Mouse (Mus musculus) testis, adult 10 weeks (tissue): ENCODE data around the gene Vmn1r104. TPM values are rescaled to one million over a fixed set of nuclear protein-coding genes. Genes with fewer than 3 reads are reported as not detected.

ENCODE experiments used
- polyA plus RNA-seq: library from polyadenylated mRNA; stranded (reverse); fragments of 350-450 nt; fragmentation: Illumina TruSeq; extraction: RNeasy Lipid Tissue Mini Kit (QIAGEN cat#74804); gene quantifications from one replicate; pipeline ENCODE4 v1.2.3, GENCODE M21; 2014; ENCODE audit warnings: low read depth, low replicate concordance

Gene Vmn1r104
- not detected for polyA plus RNA-seq

GRCm38 (mm10) chr7:20533537-20533936, at the start of gene Vmn1r104:
Vmn1r104 (plus strand) TSS chr7:20533837.

DNA sequence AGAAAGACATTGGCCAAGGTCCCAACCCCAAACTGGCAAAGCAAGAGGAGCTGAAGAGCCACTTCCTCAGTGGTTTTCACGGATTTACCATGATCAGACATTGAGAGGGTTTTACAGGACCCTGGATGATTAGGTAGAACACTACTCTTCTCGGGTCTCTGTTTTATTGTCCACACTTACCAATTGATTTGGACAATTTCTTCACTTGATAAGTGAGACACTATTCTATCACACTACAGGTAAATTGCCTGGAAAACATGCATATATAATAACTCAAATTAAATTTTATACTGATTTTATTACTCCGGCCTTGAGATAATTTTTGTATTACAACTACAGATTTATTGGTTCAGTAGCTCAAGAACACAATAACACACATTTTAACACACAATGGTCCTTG, 23.2 kb upstream of the Vmn1r104 start, which contains the start of gene Vmn1r103:
Gene Vmn1r103 (minus strand): TSS at position 101 of the 400 bp plus-strand sequence.

DNA sequence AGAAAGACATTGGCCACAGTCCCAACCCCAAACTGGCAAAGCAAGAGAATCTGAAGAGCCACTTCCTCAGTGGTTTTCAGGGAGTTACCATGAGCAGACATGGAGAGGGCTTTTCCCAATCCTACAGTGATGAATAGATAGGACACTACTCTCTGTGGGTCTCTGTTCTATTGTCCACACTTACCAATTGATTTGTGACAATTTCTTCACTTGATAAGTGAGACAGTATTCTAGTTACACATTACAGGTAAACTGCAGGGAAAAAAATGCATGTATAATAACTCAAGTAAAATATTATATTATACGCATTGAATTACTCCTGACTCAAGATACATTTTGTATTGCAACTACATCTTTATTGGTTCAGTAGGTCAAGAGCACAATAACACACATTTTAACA, 12.0 kb downstream of the Vmn1r104 start, which contains the start of gene Gm5726:
Gene Gm5726 (minus strand): TSS at position 101 of the 400 bp plus-strand sequence.

DNA sequence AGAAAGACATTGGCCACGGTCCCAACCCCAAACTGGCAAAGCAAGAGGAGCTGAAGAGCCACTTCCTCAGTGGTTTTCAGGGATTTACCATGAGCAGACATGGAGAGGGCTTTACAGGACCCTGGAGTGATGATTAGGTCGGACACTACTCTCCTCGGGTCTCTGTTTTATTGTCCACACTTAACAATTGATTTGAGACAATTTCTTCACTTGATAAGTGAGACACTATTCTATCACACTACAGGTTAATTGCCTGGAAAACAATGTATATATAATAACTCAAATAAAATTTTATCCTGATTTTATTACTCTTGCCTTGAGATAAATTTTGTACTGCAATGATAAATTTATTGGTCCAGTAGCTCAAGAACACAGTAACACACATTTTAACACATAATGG, 42.5 kb downstream of the Vmn1r104 start, which contains the start of gene Gm4141:
Gene Gm4141 (minus strand): TSS at position 101 of the 400 bp plus-strand sequence.

Other genes starting within 250 kb of the Vmn1r104 start
- not detected for gene Gm4133, start 199.8 kb upstream of the Vmn1r104 start, polyA plus RNA-seq
- not detected for gene Gm5728, start 158.4 kb upstream of the Vmn1r104 start, polyA plus RNA-seq
- not detected for gene Vmn1r100, start 115.9 kb upstream of the Vmn1r104 start, polyA plus RNA-seq
- not detected for gene Vmn1r101, start 91.2 kb upstream of the Vmn1r104 start, polyA plus RNA-seq
- not detected for gene Gm10670, start 58.9 kb upstream of the Vmn1r104 start, polyA plus RNA-seq
- gene Vmn1r103, start 23.3 kb upstream of the Vmn1r104 start, polyA plus RNA-seq: not detected
- not detected for gene Gm5726, start 11.9 kb downstream of the Vmn1r104 start, polyA plus RNA-seq
- not detected for gene Gm4141, start 42.4 kb downstream of the Vmn1r104 start, polyA plus RNA-seq
- 0.60 TPM for gene Gm4513, start 65.2 kb downstream of the Vmn1r104 start, polyA plus RNA-seq
- gene Vmn1r107, start 135.1 kb downstream of the Vmn1r104 start, polyA plus RNA-seq: not detected
- gene Vmn1r111, start 169.4 kb downstream of the Vmn1r104 start, polyA plus RNA-seq: not detected
- 0.20 TPM for gene Gm10668, start 196.8 kb downstream of the Vmn1r104 start, polyA plus RNA-seq
- gene Vmn1r112, start 237.3 kb downstream of the Vmn1r104 start, polyA plus RNA-seq: not detected